Mouse (Mus musculus) adrenal gland, adult 10 weeks (tissue): ENCODE measurements around the gene Fam210b. TPM values are rescaled to one million over a fixed set of nuclear protein-coding genes. Genes with fewer than 3 reads are reported as not detected.

ENCODE experiments used
- polyA plus RNA-seq: library from polyadenylated mRNA; stranded (reverse); fragments of 350-450 nt; fragmentation: Illumina TruSeq; extraction: RNeasy Lipid Tissue Mini Kit (QIAGEN cat#74804); gene quantifications from one replicate; pipeline ENCODE4 v1.2.3, GENCODE M21; 2014; ENCODE audit warnings: low read depth, low replicate concordance

Fam210b gene
- polyA plus RNA-seq = 45.3 TPM

DNA sequence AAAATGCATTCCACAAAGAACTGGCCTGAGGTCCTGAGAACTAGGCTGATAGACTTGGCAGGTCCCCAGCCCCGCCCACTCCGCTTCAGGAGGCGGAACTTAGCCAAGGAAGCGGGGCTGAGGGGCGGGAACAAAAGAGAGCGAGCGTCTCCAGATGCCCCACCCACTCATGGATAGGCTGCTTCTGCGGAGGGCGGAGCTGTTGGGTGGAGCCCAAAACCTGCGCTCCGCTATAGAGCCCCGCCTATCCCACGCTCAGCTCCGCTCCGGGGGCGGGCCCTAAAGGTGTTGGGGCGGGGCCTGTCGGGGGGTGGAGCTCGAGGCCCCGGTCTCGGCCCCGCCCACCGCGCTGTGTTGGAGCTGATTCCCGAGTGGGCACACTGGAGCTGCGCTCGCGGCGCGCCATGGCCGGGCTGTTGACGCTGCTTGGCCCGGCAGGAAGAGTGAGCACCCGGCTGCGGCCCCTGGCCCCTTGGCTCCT lies at the start of gene Fam210b:
Gene Fam210b (plus strand): TSS at position 308 of the 481 bp plus-strand sequence.

DNA sequence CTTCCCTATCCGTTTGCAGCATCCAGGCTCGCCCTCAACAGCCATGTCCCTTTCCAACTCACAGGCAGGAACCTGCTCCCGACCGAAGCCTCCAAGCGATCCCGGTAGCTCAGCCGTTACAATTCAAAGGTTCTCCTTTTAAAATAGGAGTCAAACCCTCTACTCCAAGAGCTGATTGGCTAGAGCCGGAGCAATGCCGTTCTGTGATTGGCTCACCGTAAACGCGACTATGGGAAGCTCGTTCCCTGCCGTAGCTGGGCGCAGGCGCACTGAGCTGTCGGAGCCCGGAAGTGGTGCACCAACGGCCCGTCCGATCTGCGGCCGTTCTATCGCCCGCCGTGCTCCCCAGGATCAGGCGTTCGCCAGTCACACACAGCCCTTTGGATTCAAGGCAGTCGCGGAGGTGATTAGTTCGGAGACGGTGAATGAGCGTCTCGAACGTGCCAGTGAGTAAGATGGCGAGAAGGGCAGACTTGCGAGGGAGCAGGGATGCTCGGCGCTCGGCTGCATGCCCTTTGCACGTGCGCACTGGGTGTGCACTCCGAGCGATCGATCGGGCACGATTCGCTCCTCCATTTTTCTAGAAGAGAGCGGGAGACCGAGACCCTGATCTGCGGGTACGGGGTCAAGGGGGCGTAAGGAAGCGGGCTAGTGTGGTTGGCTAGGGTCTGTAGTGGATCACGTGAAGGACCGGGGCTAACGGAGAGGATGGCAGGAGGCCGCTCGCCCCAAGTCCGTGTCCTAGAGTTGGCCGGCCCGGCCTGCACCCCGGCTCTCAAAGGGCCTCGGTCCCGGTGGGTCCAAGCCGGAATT lies 25.3 kb downstream of the Fam210b start, which contains the start of the genes Aurka and Cstf1:
Gene Aurka (minus strand): TSS at position 125 of the 813 bp plus-strand sequence.
Gene Cstf1 (plus strand): TSS at position 271 of the 813 bp plus-strand sequence.

DNA sequence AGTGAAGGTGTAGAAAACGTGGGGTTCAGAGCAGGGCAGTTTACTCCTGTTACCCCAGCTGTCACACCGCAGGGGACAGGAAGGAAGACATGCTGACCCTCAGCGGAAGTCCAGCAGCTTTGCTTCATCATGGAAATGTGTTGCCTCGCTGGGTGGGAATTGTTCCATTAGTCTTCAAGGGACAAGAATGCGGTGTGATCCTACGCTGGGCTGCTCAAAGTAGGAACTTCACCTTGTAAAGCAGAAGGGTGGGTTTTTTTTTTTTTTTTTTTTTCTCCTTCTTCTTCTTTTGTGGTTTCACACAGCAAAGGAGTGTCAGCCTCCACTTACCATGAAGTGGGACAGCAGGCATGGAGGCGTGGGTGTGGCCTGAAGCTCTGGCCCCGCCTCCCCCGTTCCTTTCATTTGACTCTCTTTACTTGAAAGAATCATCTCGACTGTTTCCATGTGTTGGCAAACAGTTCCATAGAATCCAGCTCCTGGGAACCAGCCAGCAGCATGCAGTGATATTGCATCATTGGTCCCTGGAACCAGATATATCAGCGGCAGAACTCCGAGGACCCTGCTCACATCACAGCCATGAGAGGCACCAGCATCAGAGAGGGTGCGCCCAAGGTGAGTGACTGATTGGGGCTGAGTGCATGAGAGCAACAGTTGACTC lies 48.2 kb downstream of the Fam210b start, which contains the start of gene Cass4:
Gene Cass4 (plus strand): TSS at position 404 of the 661 bp plus-strand sequence.

Other genes with a start within 250 kb of the Fam210b start
- gene Mc3r, start 97.1 kb upstream of the Fam210b start, polyA plus RNA-seq = not detected
- 3.0 TPM for gene Aurka, start 25.0 kb downstream of the Fam210b start, polyA plus RNA-seq
- 6.9 TPM for gene Cstf1, start 25.1 kb downstream of the Fam210b start, polyA plus RNA-seq
- 0.17 TPM for gene Cass4, start 48.2 kb downstream of the Fam210b start, polyA plus RNA-seq
- gene Rtf2, start 95.0 kb downstream of the Fam210b start, polyA plus RNA-seq = 4.7 TPM
- not detected for gene Gcnt7, start 113.0 kb downstream of the Fam210b start, polyA plus RNA-seq
- not detected for gene Fam209, start 127.0 kb downstream of the Fam210b start, polyA plus RNA-seq
- not detected for gene Tfap2c, start 204.0 kb downstream of the Fam210b start, polyA plus RNA-seq